ENCODE assay signal across 43 mouse cellular contexts in the genomic region with DNA sequence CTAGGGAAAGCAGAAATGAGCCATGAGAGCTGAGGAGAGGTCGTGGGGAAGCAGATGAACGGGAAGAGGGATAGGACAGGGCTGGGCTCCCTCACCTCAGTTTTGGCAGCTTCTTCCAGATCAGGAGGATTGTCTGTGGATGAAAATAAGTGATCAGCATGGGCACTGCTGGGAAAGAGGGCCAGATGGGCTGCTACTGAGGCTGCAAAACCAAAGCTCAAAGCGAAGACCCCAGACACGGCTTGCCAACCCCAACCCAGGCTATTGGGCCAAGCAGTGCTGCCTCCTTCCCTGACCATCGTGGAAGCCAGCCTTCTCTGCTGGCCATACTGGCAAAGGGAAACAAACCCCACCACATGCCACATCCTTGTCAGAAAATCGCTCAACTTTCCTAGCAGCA. TPM values are rescaled to one million over a fixed set of nuclear protein-coding genes. Genes with fewer than 3 reads are reported as not detected.
"Had no signal": no experiment of that assay in that cellular context is flagged by ENCODE, and none has a peak within 500 bp of the region (broad histone marks: within the 10 kb centered on the region; RNA-seq: fewer than 3 reads in every experiment).

No protein-coding gene starts in this region.

- DNase-seq: liver, embryonic 13.5 days; liver, postnatal 0 days; lung, adult 18-20 months; lung, adult 2 months; lung, embryonic 14.5 days; lung, postnatal 10 days; lung, postnatal 14 days; lung, postnatal 36 days; lung, postnatal 4 days; midbrain, embryonic 14.5 days had no signal

- H3K27ac ChIP-seq: left cerebral cortex, adult 2 months; limb, embryonic 10.5 days; limb, embryonic 12.5 days; limb, embryonic 13.5 days; limb, embryonic 15.5 days; liver, embryonic 12.5 days; liver, embryonic 13.5 days; liver, embryonic 14.5 days; liver, embryonic 15.5 days; lung, embryonic 15.5 days; midbrain, embryonic 10.5 days; midbrain, embryonic 12.5 days; midbrain, embryonic 13.5 days; midbrain, embryonic 15.5 days; neural tube, embryonic 12.5 days; neural tube, embryonic 13.5 days had no signal

- H3K27me3 ChIP-seq: limb, embryonic 12.5 days; limb, embryonic 13.5 days; limb, embryonic 15.5 days; liver, embryonic 12.5 days; liver, embryonic 13.5 days; liver, embryonic 15.5 days; lung, embryonic 15.5 days; midbrain, embryonic 12.5 days; midbrain, embryonic 13.5 days; midbrain, embryonic 15.5 days; neural tube, embryonic 12.5 days; neural tube, embryonic 13.5 days had no signal

- H3K36me3 ChIP-seq: limb, embryonic 10.5 days; limb, embryonic 12.5 days; limb, embryonic 13.5 days; limb, embryonic 15.5 days; liver, embryonic 12.5 days; liver, embryonic 13.5 days; liver, embryonic 15.5 days; lung, embryonic 15.5 days; midbrain, embryonic 10.5 days; midbrain, embryonic 12.5 days; midbrain, embryonic 13.5 days; midbrain, embryonic 15.5 days; neural tube, embryonic 12.5 days; neural tube, embryonic 13.5 days had no signal

- H3K9ac ChIP-seq: limb, embryonic 12.5 days; limb, embryonic 13.5 days; limb, embryonic 15.5 days; liver, embryonic 12.5 days; liver, embryonic 13.5 days; liver, embryonic 14.5 days; liver, embryonic 15.5 days; liver, postnatal 0 days; lung, embryonic 14.5 days; lung, embryonic 15.5 days; midbrain, embryonic 12.5 days; midbrain, embryonic 13.5 days; midbrain, embryonic 15.5 days; neural tube, embryonic 12.5 days; neural tube, embryonic 13.5 days had no signal

- H3K4me3 ChIP-seq: left cerebral cortex, adult 2 months; limb, embryonic 10.5 days; limb, embryonic 12.5 days; limb, embryonic 13.5 days; limb, embryonic 15.5 days; liver, embryonic 12.5 days; liver, embryonic 13.5 days; liver, embryonic 15.5 days; lung, embryonic 15.5 days; megakaryocyte, embryonic 14.5 days; midbrain, embryonic 10.5 days; midbrain, embryonic 12.5 days; midbrain, embryonic 13.5 days; midbrain, embryonic 15.5 days; myocyte; neural tube, embryonic 12.5 days; neural tube, embryonic 13.5 days had no signal

- H3K4me1 ChIP-seq: limb, embryonic 10.5 days; limb, embryonic 12.5 days; limb, embryonic 15.5 days; midbrain, embryonic 10.5 days; midbrain, embryonic 12.5 days; midbrain, embryonic 13.5 days; midbrain, embryonic 15.5 days; neural tube, embryonic 12.5 days had no signal

RNA-seq across cellular contexts. Expression of gene Fcgr2b, which starts 15.2 kb away (rescaled TPM):
- polyA plus RNA-seq: midbrain, embryonic 10.5 days; midbrain, embryonic 11.5 days; neural tube, embryonic 11.5 days had no signal

RNA-seq across cellular contexts. Expression of gene Fcrla, which starts 33.7 kb away (rescaled TPM):
- total RNA-seq: left cerebral cortex, adult 2 months; left cerebral cortex, postnatal 10 days; left cerebral cortex, postnatal 14 days; left cerebral cortex, postnatal 25 days; left cerebral cortex, postnatal 36 days; megakaryocyte progenitor cell, adult 5-6 weeks; midbrain, postnatal 0 days had no signal
- polyA plus RNA-seq: limb, embryonic 10.5 days; limb, embryonic 11.5 days; limb, embryonic 12.5 days; limb, embryonic 13.5 days; lung, embryonic 14.5 days; lung, embryonic 16.5 days; midbrain, embryonic 10.5 days; midbrain, embryonic 11.5 days; midbrain, embryonic 12.5 days; midbrain, embryonic 13.5 days; midbrain, embryonic 14.5 days; midbrain, embryonic 15.5 days; midbrain, embryonic 16.5 days; midbrain, postnatal 0 days; myocyte; neural tube, embryonic 11.5 days; neural tube, embryonic 12.5 days; neural tube, embryonic 13.5 days had no signal

RNA-seq across cellular contexts. Expression of gene Fcrlb, which starts 48.4 kb away (rescaled TPM):
- total RNA-seq: megakaryocyte progenitor cell, adult 5-6 weeks; megakaryocyte, adult 5-6 weeks; monocyte, adult 5-6 weeks had no signal
- polyA plus RNA-seq: limb, embryonic 10.5 days; limb, embryonic 11.5 days; limb, embryonic 12.5 days; liver, embryonic 11.5 days; liver, embryonic 13.5 days; lung, embryonic 14.5 days; lung, embryonic 15.5 days; lung, embryonic 16.5 days; macrophage; midbrain, embryonic 10.5 days; midbrain, embryonic 11.5 days had no signal

RNA-seq across cellular contexts. Expression of gene Fcgr4, which starts 57.6 kb away (rescaled TPM):
- total RNA-seq: left cerebral cortex, postnatal 10 days; left cerebral cortex, postnatal 14 days; left cerebral cortex, postnatal 25 days; left cerebral cortex, postnatal 36 days; megakaryocyte-erythroid progenitor cell, adult 5-6 weeks; midbrain, postnatal 0 days had no signal
- polyA plus RNA-seq: limb, embryonic 10.5 days; midbrain, embryonic 10.5 days; midbrain, embryonic 13.5 days; neural tube, embryonic 13.5 days had no signal
